Mouse (Mus musculus): Measurements from ENCODE around the gene Apobec2. TPM values are rescaled to one million over a fixed set of nuclear protein-coding genes. Genes with fewer than 3 reads are reported as not detected.

Apobec2 gene
- polyA plus RNA-seq, 1 experiment from 2014 or later = 9.9 TPM

DNA sequence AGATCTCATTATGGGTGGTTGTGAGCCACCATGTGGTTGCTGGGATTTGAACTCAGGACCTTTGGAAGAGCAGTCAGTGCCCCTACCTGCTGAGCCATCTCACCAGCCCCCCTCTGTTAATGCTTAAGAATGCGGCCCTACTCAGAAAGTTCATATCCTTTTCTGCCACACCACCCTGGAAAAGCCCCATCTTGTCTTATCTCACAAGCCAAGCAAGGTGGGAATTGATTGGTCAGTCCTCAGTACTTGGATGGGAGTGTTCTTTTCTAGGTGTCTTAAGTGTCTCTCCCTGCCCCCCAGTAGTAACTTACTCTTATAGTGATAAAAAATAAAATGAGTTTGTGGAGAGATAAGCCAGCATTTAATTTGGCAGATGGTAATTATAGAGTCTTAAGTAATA is 28.0 kb downstream of the Apobec2 start:
- H3K9ac ChIP-seq (ENCODE audit: low read length) = no peak overlapping the region
- peaks cover 15% of the 10 kb centered on the region for H3K4me1 ChIP-seq (replicated peaks; ENCODE audit: control insufficient read depth, insufficient read depth, low read length)
- H3K4me3 ChIP-seq (ENCODE audit: low read length) = no peak overlapping the region
- H3K4me2 ChIP-seq (ENCODE audit: low read depth, low read length) = no peak overlapping the region
- no peak for ATAC-seq (ENCODE audit: low read depth)
- no peak overlapping the region for H3K27ac ChIP-seq (ENCODE audit: low read length)
- WGBS = 63% methylated on average over 1 of the region's 1 CpGs
- H3K27me3 ChIP-seq (ENCODE audit: control insufficient read depth, insufficient read depth, low read depth, low read length) = no peaks in the 10 kb centered on the region
- H3K36me3 ChIP-seq (ENCODE audit: control insufficient read depth, insufficient read depth, low read length) = peaks cover 5% of the 10 kb centered on the region
- H3K9me3 ChIP-seq (ENCODE audit: control insufficient read depth, low read length) = no peaks in the 10 kb centered on the region

DNA sequence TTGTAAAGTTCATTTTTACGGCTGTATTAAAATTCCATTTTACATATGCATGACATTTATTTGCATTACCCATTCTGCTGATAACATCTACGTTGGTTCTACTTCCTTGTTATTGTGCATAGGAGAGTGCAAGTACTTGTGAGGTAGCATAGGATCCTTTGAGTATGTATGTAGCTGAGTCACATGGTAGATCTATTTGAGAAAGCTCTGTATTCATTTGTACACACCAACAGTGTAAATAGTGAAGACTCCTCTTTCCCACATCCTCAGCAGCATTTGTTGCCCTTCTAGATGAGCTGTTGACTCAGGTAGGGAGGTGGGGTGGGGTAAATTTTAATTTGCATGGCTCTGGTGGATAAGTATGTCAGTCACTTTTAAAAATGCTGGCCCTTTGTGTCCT is 28.9 kb downstream of the Apobec2 start:
- ATAC-seq (ENCODE audit: low read depth) = no peak
- Histone ChIP-seq H3K9ac (ENCODE audit: low read length) (no peak overlapping the region), H3K4me1 (replicated peaks; ENCODE audit: control insufficient read depth, insufficient read depth, low read length) (peaks cover 15% of the 10 kb centered on the region), H3K9me3 (ENCODE audit: control insufficient read depth, low read length) (no peaks in the 10 kb centered on the region), H3K27me3 (ENCODE audit: control insufficient read depth, insufficient read depth, low read depth, low read length) (no peaks in the 10 kb centered on the region), H3K4me2 (ENCODE audit: low read depth, low read length) (no peak overlapping the region), H3K27ac (ENCODE audit: low read length) (no peak overlapping the region), H3K36me3 (ENCODE audit: control insufficient read depth, insufficient read depth, low read length) (peaks cover 13% of the 10 kb centered on the region), H3K4me3 (ENCODE audit: low read length) (no peak overlapping the region)
- WGBS = 73% methylated on average over 2 of the region's 2 CpGs

DNA sequence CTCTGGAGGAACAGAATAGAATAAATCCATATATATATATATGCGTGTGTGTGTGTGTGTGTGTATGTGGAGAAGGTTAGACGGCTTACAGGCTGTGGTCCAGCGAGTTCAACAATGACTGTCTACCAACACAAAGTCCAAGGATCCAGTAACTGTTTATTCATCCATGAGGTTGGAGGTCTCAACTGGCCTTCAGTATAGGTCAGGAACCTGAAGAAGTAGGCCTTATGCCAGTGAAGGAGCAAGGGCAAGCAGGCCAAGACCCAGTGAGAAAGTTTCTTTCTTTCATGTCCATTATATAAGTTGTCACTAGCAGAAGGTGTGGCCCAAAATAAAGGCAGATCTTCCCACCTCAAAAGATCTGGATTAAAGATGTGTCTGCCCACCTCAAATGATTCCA is 30.0 kb downstream of the Apobec2 start:
- no peaks in the 10 kb centered on the region for H3K27me3 ChIP-seq (ENCODE audit: control insufficient read depth, insufficient read depth, low read depth, low read length)
- H3K27ac ChIP-seq (ENCODE audit: low read length) = no peak overlapping the region
- peaks cover 20% of the 10 kb centered on the region for H3K36me3 ChIP-seq (ENCODE audit: control insufficient read depth, insufficient read depth, low read length)
- H3K4me3 ChIP-seq (ENCODE audit: low read length) = no peak overlapping the region
- ATAC-seq (ENCODE audit: low read depth) = no peak
- no peak overlapping the region for H3K4me2 ChIP-seq (ENCODE audit: low read depth, low read length)
- no peaks in the 10 kb centered on the region for H3K9me3 ChIP-seq (ENCODE audit: control insufficient read depth, low read length)
- no peak overlapping the region for H3K9ac ChIP-seq (ENCODE audit: low read length)
- peaks cover 9% of the 10 kb centered on the region for H3K4me1 ChIP-seq (replicated peaks; ENCODE audit: control insufficient read depth, insufficient read depth, low read length)
- 90% methylated on average over 3 of the region's 3 CpGs for WGBS

DNA sequence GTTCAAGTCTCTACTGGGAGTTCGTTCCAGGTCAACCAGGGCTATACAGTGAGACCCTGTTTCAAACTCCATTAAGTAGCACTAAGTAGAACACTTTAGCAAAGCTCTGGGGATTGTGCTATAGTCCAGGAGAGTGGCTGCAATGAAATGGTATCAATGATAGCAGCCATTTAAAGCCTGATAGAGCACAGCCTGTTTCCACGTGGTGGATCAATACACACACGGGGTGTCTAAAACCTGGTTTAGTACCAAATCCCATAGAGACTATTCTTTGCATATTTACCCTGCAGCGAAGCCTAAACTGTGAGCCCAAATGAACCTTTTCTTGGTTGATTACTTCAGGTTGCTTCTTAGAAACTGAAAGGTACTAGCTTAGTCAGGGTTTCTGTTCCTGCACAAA is 31.0 kb downstream of the Apobec2 start:
- H3K4me1 ChIP-seq (replicated peaks; ENCODE audit: control insufficient read depth, insufficient read depth, low read length) = no peaks in the 10 kb centered on the region
- WGBS = 87% methylated on average over 4 of the region's 4 CpGs
- no peak overlapping the region for H3K4me2 ChIP-seq (ENCODE audit: low read depth, low read length)
- H3K9me3 ChIP-seq (ENCODE audit: control insufficient read depth, low read length) = no peaks in the 10 kb centered on the region
- H3K4me3 ChIP-seq (ENCODE audit: low read length) = no peak overlapping the region
- H3K27me3 ChIP-seq (ENCODE audit: control insufficient read depth, insufficient read depth, low read depth, low read length) = no peaks in the 10 kb centered on the region
- no peak overlapping the region for H3K27ac ChIP-seq (ENCODE audit: low read length)
- ATAC-seq (ENCODE audit: low read depth) = no peak
- peaks cover 20% of the 10 kb centered on the region for H3K36me3 ChIP-seq (ENCODE audit: control insufficient read depth, insufficient read depth, low read length)
- no peak overlapping the region for H3K9ac ChIP-seq (ENCODE audit: low read length)

DNA sequence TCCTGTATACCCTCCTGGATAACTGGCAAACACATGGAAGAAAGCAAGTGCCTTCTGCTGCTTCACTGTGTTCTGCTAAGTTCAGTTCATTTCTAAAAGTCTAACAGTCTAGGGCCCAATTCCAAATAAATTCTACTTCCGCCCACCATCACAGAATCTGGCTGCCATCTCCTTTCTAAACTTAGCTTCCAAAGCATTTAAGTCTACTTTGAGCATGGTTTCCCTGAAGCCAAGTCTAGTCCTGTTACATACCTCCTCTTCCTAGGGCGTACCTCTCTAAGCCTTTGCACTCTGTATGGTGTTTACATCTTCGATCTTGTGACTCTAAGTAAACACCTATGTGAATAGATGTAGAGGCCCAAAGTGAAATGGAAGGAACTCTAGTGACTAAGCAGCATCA is 40.1 kb downstream of the Apobec2 start:
- H3K9ac ChIP-seq (ENCODE audit: low read length) = no peak overlapping the region
- H3K4me1 ChIP-seq (replicated peaks; ENCODE audit: control insufficient read depth, insufficient read depth, low read length) = no peaks in the 10 kb centered on the region
- no peak for ATAC-seq (ENCODE audit: low read depth)
- WGBS = 87% methylated on average over 3 of the region's 3 CpGs
- no peak overlapping the region for H3K27ac ChIP-seq (ENCODE audit: low read length)
- peaks cover 69% of the 10 kb centered on the region for H3K36me3 ChIP-seq (ENCODE audit: control insufficient read depth, insufficient read depth, low read length)
- H3K4me3 ChIP-seq (ENCODE audit: low read length) = no peak overlapping the region
- H3K9me3 ChIP-seq (ENCODE audit: control insufficient read depth, low read length) = no peaks in the 10 kb centered on the region
- no peak overlapping the region for H3K4me2 ChIP-seq (ENCODE audit: low read depth, low read length)
- H3K27me3 ChIP-seq (ENCODE audit: control insufficient read depth, insufficient read depth, low read depth, low read length) = no peaks in the 10 kb centered on the region

DNA sequence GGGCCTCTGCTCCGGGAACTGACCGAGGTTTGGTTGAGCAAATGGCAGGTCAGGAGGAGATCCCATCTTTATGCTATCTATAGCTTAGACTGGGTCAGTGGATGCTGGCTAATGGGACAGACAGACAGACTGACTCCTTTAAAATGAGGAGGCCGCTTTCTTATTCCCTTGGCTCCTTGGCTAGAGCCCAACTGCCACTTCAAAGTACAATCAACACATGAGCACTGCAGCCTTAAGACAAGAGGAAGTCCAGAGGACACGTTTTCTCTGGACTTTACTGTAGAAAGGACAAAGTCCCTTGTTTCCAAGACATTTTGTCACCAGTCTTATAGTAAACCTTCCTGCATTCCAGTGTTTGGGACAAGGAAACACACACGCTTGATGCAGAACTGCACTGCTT is 41.3 kb downstream of the Apobec2 start:
- ATAC-seq (ENCODE audit: low read depth) = no peak
- Histone ChIP-seq H3K4me1 (replicated peaks; ENCODE audit: control insufficient read depth, insufficient read depth, low read length) (no peaks in the 10 kb centered on the region), H3K27me3 (ENCODE audit: control insufficient read depth, insufficient read depth, low read depth, low read length) (no peaks in the 10 kb centered on the region), H3K36me3 (ENCODE audit: control insufficient read depth, insufficient read depth, low read length) (peaks cover 78% of the 10 kb centered on the region), H3K9ac (ENCODE audit: low read length) (no peak overlapping the region), H3K4me2 (ENCODE audit: low read depth, low read length) (no peak overlapping the region), H3K4me3 (ENCODE audit: low read length) (no peak overlapping the region), H3K27ac (ENCODE audit: low read length) (no peak overlapping the region), H3K9me3 (ENCODE audit: control insufficient read depth, low read length) (no peaks in the 10 kb centered on the region)
- WGBS = 82% methylated on average over 5 of the region's 5 CpGs

DNA sequence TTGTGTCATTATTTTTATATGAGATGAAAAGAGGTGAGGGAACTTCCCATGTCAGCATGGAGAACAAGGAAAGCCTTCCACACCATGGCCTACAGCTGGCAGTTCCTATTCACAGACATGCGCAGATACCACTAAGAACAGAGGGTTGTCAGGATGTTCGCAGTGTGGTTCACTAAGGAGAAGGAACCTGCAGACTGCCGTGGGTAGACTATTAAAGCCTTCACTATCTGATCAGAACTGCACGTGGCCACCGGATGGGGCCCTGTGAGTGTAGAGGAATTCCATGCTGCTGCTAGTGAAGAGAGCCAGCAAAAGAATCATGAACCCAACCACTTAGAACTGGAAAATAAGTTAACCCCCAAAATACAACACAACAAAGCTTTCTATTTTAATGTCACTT is 43.3 kb downstream of the Apobec2 start:
- no peak for ATAC-seq (ENCODE audit: low read depth)
- Histone ChIP-seq H3K4me3 (ENCODE audit: low read length) (no peak overlapping the region), H3K4me2 (ENCODE audit: low read depth, low read length) (no peak overlapping the region), H3K27ac (ENCODE audit: low read length) (no peak overlapping the region), H3K36me3 (ENCODE audit: control insufficient read depth, insufficient read depth, low read length) (peaks cover 66% of the 10 kb centered on the region), H3K4me1 (replicated peaks; ENCODE audit: control insufficient read depth, insufficient read depth, low read length) (no peaks in the 10 kb centered on the region), H3K27me3 (ENCODE audit: control insufficient read depth, insufficient read depth, low read depth, low read length) (no peaks in the 10 kb centered on the region), H3K9ac (ENCODE audit: low read length) (no peak overlapping the region), H3K9me3 (ENCODE audit: control insufficient read depth, low read length) (no peaks in the 10 kb centered on the region)
- WGBS = 84% methylated on average over 5 of the region's 5 CpGs

DNA sequence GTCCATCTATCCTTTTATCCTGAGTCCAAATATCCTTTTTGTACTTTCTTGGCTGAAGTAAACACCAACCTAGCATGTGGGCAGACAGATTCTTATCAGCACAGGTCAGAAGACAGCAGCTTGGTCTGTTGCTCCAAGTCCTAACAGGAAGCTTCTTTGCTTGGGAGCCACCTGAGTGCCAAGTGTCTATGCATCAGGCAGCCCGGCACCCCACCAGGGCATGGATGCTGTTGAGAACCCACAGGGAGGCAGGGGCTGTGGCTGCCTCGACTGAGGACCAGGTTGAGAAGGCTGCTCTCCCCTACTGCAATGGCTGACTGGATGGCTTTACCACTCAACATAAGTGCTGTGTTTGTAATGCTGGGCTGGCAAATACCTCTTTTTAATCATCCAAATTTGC is 44.1 kb downstream of the Apobec2 start:
- no peak for ATAC-seq (ENCODE audit: low read depth)
- no peak overlapping the region for H3K4me3 ChIP-seq (ENCODE audit: low read length)
- H3K36me3 ChIP-seq (ENCODE audit: control insufficient read depth, insufficient read depth, low read length) = peaks cover 64% of the 10 kb centered on the region
- H3K4me2 ChIP-seq (ENCODE audit: low read depth, low read length) = no peak overlapping the region
- no peaks in the 10 kb centered on the region for H3K4me1 ChIP-seq (replicated peaks; ENCODE audit: control insufficient read depth, insufficient read depth, low read length)
- H3K27me3 ChIP-seq (ENCODE audit: control insufficient read depth, insufficient read depth, low read depth, low read length) = no peaks in the 10 kb centered on the region
- no peak overlapping the region for H3K9ac ChIP-seq (ENCODE audit: low read length)
- no peak overlapping the region for H3K27ac ChIP-seq (ENCODE audit: low read length)
- no peaks in the 10 kb centered on the region for H3K9me3 ChIP-seq (ENCODE audit: control insufficient read depth, low read length)
- 89% methylated on average over 2 of the region's 2 CpGs for WGBS

DNA sequence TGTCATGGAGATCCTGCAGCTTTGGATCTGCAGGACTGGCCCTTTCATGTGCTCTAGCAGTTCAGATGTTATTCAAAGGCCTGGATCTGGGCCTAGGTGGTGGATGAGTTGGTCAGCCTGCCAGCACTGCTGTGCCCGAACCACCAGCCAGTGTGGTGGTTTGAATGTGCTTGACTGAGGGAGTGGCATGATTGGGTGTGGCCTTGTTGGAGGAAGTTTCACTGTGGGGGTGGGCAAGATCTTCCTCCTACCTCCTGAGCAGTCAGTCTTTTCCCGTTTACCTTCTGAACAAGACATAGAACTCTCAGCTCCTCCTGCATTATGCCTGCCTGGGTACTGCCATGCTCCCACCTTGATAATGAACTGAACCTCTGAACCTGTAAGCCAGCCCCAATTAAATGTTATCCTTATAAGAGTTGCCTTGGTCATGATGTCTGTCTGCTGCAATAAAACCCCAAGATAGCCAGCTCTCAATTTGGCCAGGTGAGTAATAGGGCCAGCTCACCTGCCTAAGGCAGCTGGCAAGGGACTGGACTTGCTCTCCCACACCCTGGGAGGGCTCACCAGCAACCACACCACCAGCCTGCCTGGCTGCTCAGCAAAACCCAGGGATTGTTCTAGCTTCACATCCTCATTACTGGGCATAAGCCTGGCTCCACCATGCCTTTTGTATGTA is 46.8 kb downstream of the Apobec2 start:
- H3K4me2 ChIP-seq (ENCODE audit: low read depth, low read length) = no peak overlapping the region
- no peaks in the 10 kb centered on the region for H3K9me3 ChIP-seq (ENCODE audit: control insufficient read depth, low read length)
- no peak overlapping the region for H3K9ac ChIP-seq (ENCODE audit: low read length)
- no peak for ATAC-seq (ENCODE audit: low read depth)
- H3K36me3 ChIP-seq (ENCODE audit: control insufficient read depth, insufficient read depth, low read length) = peaks cover 37% of the 10 kb centered on the region
- H3K27ac ChIP-seq (ENCODE audit: low read length) = no peak overlapping the region
- no peak overlapping the region for H3K4me3 ChIP-seq (ENCODE audit: low read length)
- WGBS = 62% methylated on average over 2 of the region's 2 CpGs
- no peaks in the 10 kb centered on the region for H3K4me1 ChIP-seq (replicated peaks; ENCODE audit: control insufficient read depth, insufficient read depth, low read length)
- no peaks in the 10 kb centered on the region for H3K27me3 ChIP-seq (ENCODE audit: control insufficient read depth, insufficient read depth, low read depth, low read length)

DNA sequence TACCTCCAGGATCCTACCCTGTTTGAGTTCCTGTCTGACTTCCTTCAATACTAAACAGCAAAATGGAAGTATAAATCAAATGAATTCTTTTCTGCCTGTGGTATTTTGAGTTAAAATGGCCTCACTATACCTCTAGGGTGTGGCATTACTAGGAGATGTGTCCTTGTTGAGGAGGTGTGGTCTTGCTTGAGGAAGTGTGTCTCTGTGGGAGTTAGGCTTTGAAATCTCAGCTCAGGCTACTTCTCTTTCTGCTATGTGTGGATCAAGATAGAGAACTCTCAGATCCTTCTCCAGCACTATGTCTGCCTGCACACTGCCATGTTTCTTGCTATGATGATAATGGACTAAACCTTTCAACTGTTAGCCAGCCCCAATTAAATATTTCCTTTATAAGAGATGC is 53.7 kb downstream of the Apobec2 start:
- ATAC-seq (ENCODE audit: low read depth) = no peak
- H3K36me3 ChIP-seq (ENCODE audit: control insufficient read depth, insufficient read depth, low read length) = no peaks in the 10 kb centered on the region
- H3K4me1 ChIP-seq (replicated peaks; ENCODE audit: control insufficient read depth, insufficient read depth, low read length) = no peaks in the 10 kb centered on the region
- H3K9ac ChIP-seq (ENCODE audit: low read length) = no peak overlapping the region
- H3K27ac ChIP-seq (ENCODE audit: low read length) = no peak overlapping the region
- H3K9me3 ChIP-seq (ENCODE audit: control insufficient read depth, low read length) = no peaks in the 10 kb centered on the region
- H3K4me3 ChIP-seq (ENCODE audit: low read length) = no peak overlapping the region
- H3K4me2 ChIP-seq (ENCODE audit: low read depth, low read length) = no peak overlapping the region
- no peaks in the 10 kb centered on the region for H3K27me3 ChIP-seq (ENCODE audit: control insufficient read depth, insufficient read depth, low read depth, low read length)
